Mouse (Mus musculus): ENCODE measurements around the gene Cyp1b1. TPM values are rescaled to one million over a fixed set of nuclear protein-coding genes. Genes with fewer than 3 reads are reported as not detected.
A peak's percentile ranks its signal among the peaks of the same experiment; 100 is the strongest.

Cyp1b1 gene
- polyA plus RNA-seq, 1 experiment from 2014 or later, result 7.6 TPM

DNA sequence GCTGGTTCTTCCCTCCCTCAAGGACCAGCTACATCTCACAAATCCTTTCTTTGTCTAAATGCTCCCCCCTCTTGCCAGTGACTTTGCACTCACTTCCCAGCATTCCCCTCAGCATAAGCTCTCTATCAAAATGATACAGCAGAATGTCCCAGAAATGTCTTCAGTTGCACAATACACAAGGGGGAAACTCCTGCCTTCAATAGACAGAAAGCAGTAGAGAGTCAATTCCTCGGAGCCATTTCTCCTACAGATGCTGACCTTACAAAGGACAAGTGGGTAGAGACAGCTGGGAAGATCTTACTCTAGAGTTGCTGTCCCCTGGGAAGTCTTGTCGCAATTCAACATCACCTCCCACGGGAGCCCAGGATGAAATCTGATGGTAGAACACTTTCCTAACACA lies 22.7 kb upstream of the Cyp1b1 start:
- Histone ChIP-seq H3K9me3 (replicated peaks) (no peaks in the 10 kb centered on the region), H3K27me3 (0 out of 2 replicates have a peak, but pooled peaks cover 3% of the 10 kb centered on the region), H3K4me2 (replicated peaks) (no peak overlapping the region), H3K4me1 (0 out of 2 replicates have a peak, but pooled peaks cover 5% of the 10 kb centered on the region), H3K4me3 (no peak overlapping the region), H3K36me3 (no peaks in the 10 kb centered on the region), H3K9ac (no peak overlapping the region), H3K27ac (no peak overlapping the region)
- ATAC-seq (ENCODE audit: low FRiP score), result no peak
- WGBS, result 72% methylated on average over 3 of the region's 3 CpGs

DNA sequence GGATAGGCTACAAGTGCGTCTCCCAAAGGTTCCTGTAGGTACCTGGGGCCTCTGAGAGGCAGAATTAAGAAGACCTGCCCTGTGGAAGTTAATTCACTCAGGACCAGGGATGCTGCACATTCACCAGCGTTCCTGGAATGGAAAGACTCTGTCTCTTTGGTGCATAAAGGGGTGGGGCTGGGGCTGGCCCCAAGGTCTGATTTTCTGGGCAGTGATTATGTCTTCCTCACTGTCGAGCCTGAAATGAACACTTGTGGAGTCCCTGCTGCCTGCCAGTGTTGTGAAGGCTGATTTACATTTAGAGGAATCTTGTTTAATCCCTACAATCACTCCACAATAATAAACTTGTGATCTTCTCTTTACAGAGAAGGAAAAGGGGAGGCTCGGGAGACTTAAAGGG lies 18.2 kb upstream of the Cyp1b1 start:
- H3K36me3 ChIP-seq, result no peaks in the 10 kb centered on the region
- H3K27me3 ChIP-seq, result peaks cover 9% of the 10 kb centered on the region; the same call in 1 of the 2 replicates
- H3K9ac ChIP-seq, result no peak overlapping the region
- WGBS, result 53% methylated on average over 4 of the region's 4 CpGs
- H3K4me3 ChIP-seq, result no peak overlapping the region
- no peaks in the 10 kb centered on the region for H3K9me3 ChIP-seq (replicated peaks)
- H3K4me1 ChIP-seq, result peaks cover 11% of the 10 kb centered on the region; the same call in 1 of the 2 replicates
- H3K27ac ChIP-seq, result no peak overlapping the region
- ATAC-seq (ENCODE audit: low FRiP score), result no peak
- H3K4me2 ChIP-seq (replicated peaks), result no peak overlapping the region

DNA sequence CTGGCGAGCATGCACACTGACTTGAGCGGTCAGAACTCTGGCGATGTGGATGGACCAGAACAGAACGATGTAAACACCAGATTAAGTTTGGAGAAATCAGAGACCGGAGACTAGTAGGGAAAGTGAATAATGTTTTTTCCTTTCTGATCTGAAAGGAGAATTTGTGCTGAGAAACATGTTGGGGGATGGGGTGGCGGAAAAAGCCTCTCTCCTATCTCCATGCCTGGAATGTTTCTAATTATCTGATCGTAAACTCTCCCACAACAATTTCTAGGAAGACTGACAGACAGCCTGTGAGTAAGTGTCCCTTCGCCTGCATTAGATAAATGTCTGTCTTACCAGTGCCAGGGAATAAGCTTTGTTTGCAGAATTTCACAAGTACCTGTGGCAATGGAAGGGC lies 16.1 kb upstream of the Cyp1b1 start:
- no peak overlapping the region for H3K4me3 ChIP-seq
- no peak for ATAC-seq (ENCODE audit: low FRiP score)
- peaks cover 9% of the 10 kb centered on the region; the same call in 1 of the 2 replicates for H3K27me3 ChIP-seq
- H3K27ac ChIP-seq, result no peak overlapping the region
- H3K9me3 ChIP-seq (replicated peaks), result no peaks in the 10 kb centered on the region
- H3K36me3 ChIP-seq, result no peaks in the 10 kb centered on the region
- H3K4me2 ChIP-seq (replicated peaks), result no peak overlapping the region
- H3K4me1 ChIP-seq, result peaks cover 13% of the 10 kb centered on the region; the same call in 1 of the 2 replicates
- H3K9ac ChIP-seq, result no peak overlapping the region
- 78% methylated on average over 8 of the region's 8 CpGs for WGBS

DNA sequence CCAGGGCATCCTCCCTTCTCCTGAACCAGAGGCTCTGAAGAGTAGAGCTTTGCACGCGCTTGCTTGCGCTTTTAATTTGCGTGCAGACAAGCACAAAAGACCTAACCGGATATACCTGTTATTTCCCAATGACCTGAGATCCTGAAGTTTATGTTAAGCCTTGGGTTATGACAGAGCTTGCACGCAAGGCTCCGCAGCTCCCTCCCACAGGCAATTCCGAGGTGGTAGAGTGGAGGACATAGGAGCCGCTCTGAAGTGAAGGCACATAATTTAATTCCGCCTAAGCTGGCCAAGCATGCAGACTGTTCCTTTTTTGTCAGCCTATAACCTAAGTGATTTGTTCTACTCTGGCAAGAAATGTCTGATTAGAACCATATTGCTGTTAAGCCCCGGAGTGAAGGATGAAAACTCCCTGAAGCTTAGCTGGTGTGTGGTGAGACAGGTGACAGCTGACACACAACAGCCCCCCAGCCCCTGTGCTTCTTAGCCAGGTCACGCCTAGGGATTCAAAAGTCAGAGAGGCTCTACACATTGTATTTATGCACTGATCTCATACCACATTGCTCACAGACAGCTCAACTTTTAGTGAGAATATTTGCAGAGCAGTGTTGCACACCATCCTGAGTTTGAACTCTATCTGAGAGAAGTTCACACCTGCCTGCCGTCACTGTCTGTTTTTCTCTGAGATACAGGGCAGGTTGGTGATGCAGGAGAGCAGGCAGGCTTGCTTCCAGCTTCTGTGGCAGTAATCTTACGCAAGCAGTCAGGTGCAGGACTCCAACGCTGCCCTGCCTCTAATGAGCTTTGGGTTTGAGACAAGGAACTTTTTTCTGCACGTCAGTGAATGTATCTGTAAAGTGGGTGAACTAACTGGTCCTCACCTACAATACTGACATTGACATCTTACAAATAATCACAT lies 14.0 kb upstream of the Cyp1b1 start:
- WGBS, result 51% methylated on average over 16 of the region's 16 CpGs
- Histone ChIP-seq H3K4me1 (peaks cover 13% of the 10 kb centered on the region; the same call in 1 of the 2 replicates), H3K36me3 (no peaks in the 10 kb centered on the region), H3K9me3 (replicated peaks) (no peaks in the 10 kb centered on the region), H3K27me3 (peaks cover 9% of the 10 kb centered on the region; the same call in 1 of the 2 replicates), H3K4me3 (no peak overlapping the region), H3K4me2 (replicated peaks) (peak overlapping the region; percentile 34), H3K9ac (no peak overlapping the region), H3K27ac (no peak overlapping the region)
- no peak for ATAC-seq (ENCODE audit: low FRiP score)

DNA sequence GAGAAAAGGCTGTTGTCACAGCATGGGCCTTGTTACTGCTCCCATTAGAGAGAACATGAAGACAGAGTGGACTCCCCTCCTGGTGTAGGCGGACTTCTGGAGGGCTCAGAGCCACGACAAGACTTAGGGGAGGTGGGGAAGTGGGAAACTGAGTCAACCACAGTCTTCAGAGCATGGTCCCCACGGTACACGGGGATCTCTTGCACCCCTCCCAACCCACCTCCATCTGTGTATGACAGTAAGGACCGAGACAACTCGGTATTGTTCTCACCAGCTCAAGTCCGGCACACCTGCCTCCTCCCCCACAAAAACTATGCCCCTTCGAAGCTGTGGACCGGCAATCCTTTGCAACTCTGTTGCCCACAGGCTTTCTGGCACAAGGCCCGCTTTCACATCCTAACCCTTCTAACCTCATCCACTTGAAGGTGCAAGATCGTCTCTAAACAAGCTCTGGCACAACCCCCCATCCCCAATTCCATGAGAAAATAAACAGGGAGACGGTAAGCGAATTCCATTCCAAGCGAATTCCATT lies 13.3 kb upstream of the Cyp1b1 start:
- peak overlapping the region; percentile 34 for H3K4me2 ChIP-seq (replicated peaks)
- no peak overlapping the region for H3K27ac ChIP-seq
- peaks cover 13% of the 10 kb centered on the region; the same call in 1 of the 2 replicates for H3K4me1 ChIP-seq
- H3K4me3 ChIP-seq, result no peak overlapping the region
- no peaks in the 10 kb centered on the region for H3K9me3 ChIP-seq (replicated peaks)
- ATAC-seq (ENCODE audit: low FRiP score), result no peak
- no peak overlapping the region for H3K9ac ChIP-seq
- WGBS, result 41% methylated on average over 14 of the region's 14 CpGs
- H3K36me3 ChIP-seq, result no peaks in the 10 kb centered on the region
- peaks cover 9% of the 10 kb centered on the region; the same call in 1 of the 2 replicates for H3K27me3 ChIP-seq

DNA sequence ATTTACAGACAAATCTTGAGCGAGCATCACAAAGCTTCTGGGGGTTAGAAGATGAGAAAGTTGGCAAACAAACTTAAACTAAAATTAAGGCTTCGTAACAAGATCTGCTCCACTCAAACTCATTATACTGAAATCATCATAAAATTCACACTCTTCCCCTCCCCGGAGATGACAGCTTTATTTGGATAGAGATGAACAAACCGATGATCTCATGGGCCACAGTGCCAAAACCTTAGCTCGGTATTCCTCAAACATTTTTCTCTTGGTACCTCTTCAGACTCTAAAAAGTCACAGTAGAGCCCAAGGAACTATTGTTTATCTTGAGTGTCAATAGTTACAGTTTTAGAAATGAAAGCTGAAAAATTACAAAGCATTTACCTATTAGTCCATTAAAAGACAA lies 11.8 kb upstream of the Cyp1b1 start:
- H3K36me3 ChIP-seq, result no peaks in the 10 kb centered on the region
- no peak overlapping the region for H3K27ac ChIP-seq
- no peaks in the 10 kb centered on the region for H3K9me3 ChIP-seq (replicated peaks)
- no peak overlapping the region for H3K4me2 ChIP-seq (replicated peaks)
- 88% methylated on average over 5 of the region's 5 CpGs for WGBS
- peaks cover 6% of the 10 kb centered on the region; the same call in 1 of the 2 replicates for H3K27me3 ChIP-seq
- no peak overlapping the region for H3K4me3 ChIP-seq
- H3K4me1 ChIP-seq, result peaks cover 13% of the 10 kb centered on the region; the same call in 1 of the 2 replicates
- no peak overlapping the region for H3K9ac ChIP-seq
- no peak for ATAC-seq (ENCODE audit: low FRiP score)

DNA sequence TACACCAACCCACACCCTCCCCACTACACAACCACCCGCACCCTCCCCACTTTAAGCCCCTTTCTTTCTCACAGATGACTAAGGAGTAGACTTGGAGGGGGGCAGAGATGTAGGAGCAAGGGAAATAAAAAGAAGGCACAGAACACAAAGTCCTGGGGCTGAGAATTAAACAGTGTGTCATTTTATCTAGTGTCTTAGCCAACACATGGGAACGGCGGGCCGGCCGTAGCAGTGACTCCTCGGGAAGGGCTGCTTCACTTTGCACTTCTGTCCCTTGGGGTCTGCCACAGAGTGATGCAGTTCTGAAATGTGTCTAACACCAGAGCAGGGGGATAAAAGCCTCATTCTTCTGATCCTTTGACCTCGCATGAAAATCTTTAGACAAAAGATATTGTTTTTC lies 5.8 kb upstream of the Cyp1b1 start:
- no peak for ATAC-seq (ENCODE audit: low FRiP score)
- H3K9ac ChIP-seq, result no peak overlapping the region
- H3K27ac ChIP-seq, result no peak overlapping the region
- H3K4me1 ChIP-seq, result peaks cover 3% of the 10 kb centered on the region; the same call in 1 of the 2 replicates
- H3K36me3 ChIP-seq, result no peaks in the 10 kb centered on the region
- H3K4me3 ChIP-seq, result no peak overlapping the region
- no peak overlapping the region for H3K4me2 ChIP-seq (replicated peaks)
- H3K9me3 ChIP-seq (replicated peaks), result no peaks in the 10 kb centered on the region
- 55% methylated on average over 7 of the region's 7 CpGs for WGBS
- H3K27me3 ChIP-seq, result peaks cover 15% of the 10 kb centered on the region

DNA sequence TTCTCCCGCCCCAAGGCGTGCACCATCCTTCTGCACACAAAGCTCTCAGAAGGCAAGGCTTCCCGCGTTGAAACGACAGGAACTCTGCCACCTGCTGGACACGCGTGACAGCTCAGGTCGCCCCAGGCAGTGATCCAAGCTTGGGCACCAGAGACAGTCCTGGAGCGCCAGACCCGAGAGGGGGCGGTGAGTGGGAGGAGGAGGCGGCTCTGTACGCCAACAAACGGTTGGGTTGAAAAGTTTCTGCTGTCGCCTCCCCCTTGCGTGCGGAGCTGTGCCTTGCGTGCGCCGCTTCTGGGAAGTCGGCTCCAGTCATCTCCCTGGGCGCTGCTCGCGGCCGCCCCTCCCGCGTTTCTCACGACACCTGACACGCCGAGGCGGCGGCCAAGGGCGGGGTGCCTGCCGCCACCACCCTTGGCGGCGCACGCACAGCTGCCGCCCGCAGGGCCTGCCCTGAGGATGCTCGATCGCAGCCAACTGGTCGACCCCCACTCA lies 835 bp upstream of the Cyp1b1 start:
- peak overlapping the region; percentile 73 for H3K4me2 ChIP-seq (replicated peaks)
- H3K4me3 ChIP-seq, result peak overlapping the region; percentile 41
- H3K9me3 ChIP-seq (replicated peaks), result no peaks in the 10 kb centered on the region
- peaks cover 28% of the 10 kb centered on the region for H3K4me1 ChIP-seq
- no peaks in the 10 kb centered on the region for H3K36me3 ChIP-seq
- under 1% methylated on average over 40 of the region's 42 CpGs for WGBS
- H3K27ac ChIP-seq, result 0 out of 2 replicates have a peak overlapping the region, but pooled peaks have one; percentile 5
- peak overlapping the region; percentile 49 for H3K9ac ChIP-seq
- peaks cover 51% of the 10 kb centered on the region for H3K27me3 ChIP-seq
- peak; percentile 90 for ATAC-seq (ENCODE audit: low FRiP score)

DNA sequence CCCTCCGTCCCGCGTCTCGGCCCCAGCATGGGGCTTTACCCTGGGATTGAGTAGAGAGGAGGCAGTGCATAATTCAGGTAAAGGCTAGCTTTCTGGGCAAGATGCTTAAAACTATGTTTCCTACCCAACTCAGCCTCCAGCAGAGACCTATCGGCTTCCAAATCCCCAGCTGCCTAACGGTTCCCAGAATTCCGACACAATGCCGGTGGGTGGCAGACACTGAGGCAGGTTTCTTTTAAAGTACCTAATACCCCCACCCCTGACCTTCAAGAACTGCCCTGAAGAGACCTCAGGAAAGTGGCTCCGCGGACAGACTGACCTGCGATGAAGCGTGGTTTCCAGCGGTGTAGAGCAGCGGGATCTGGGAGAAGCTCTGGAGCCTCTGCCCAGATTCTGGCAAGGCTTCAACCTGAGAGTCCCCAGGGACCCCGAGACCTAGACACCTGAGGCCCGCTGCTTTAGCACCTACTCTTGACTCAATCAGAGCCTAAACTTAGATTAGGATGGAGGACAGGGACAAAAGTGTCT lies 429 bp downstream of the Cyp1b1 start:
- H3K36me3 ChIP-seq, result no peaks in the 10 kb centered on the region
- H3K4me3 ChIP-seq, result peak overlapping the region; percentile 41
- no peak overlapping the region for H3K27ac ChIP-seq
- peak overlapping the region; percentile 73 for H3K4me2 ChIP-seq (replicated peaks)
- H3K9ac ChIP-seq, result peak overlapping the region; percentile 39; the same call in 1 of the 2 replicates
- H3K27me3 ChIP-seq, result peaks cover 61% of the 10 kb centered on the region
- no peak for ATAC-seq (ENCODE audit: low FRiP score)
- WGBS, result under 1% methylated on average over 16 of the region's 16 CpGs
- H3K4me1 ChIP-seq, result peaks cover 28% of the 10 kb centered on the region
- H3K9me3 ChIP-seq (replicated peaks), result no peaks in the 10 kb centered on the region

DNA sequence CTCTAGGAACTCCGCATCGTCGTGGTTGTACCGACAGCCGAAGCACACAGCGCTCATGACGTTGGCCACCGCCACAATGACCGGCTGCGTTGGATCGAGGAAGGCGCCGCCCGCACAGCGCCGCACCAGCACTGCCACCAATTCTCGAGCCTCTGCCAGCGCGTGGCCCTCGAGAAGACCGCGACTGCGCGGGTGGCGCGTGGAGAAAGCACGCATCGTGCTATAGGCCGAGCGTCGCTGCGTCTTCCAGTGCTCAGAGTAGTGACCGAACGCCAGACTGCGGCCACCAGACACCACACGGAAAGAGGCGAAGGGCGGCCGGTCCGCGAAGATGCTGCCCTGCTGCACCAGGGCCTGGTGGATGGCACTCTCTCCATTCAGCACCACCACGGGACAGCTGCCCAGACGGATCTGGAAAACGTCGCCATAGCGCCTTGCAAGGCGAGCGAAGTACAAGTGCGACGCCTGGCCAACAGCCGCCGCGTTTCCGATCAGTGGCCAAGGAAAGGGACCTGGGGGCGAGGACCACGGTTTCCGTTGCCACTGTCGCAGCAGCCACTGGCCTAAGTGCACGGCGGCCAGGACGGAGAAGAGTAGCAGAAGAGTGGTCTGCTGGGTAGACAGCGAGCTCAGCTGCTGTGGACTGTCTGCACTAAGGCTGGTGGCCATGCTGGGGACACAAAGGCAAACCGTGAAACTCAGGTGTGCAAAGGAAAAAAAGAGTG lies 1.1 kb downstream of the Cyp1b1 start:
- Histone ChIP-seq H3K27ac (no peak overlapping the region), H3K9me3 (replicated peaks) (no peaks in the 10 kb centered on the region), H3K4me2 (replicated peaks) (peak overlapping the region; percentile 73), H3K4me1 (peaks cover 28% of the 10 kb centered on the region), H3K27me3 (peaks cover 60% of the 10 kb centered on the region), H3K9ac (peak overlapping the region; percentile 39), H3K4me3 (peak overlapping the region; percentile 41), H3K36me3 (no peaks in the 10 kb centered on the region)
- ATAC-seq (ENCODE audit: low FRiP score), result peak; percentile 38
- WGBS, result under 1% methylated on average over 63 of the region's 63 CpGs

DNA sequence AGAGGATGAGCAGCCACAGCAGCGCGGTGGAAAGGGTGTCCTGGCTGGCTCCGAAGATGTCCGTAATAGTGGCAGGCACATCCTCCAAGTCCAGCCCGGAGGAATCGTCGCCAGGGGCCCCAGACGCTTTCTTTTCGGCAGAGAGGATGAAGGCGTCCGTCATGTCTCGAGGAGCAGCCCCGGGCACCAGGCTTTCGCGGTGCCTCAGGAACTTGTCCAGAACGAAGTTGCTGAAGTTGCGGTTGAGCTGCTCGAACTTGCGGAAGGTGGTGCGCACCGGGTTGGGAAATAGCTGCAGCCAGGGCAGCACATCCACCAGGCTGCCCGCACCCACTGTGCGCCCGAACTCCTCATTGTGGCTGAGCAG lies 1.6 kb downstream of the Cyp1b1 start:
- H3K4me1 ChIP-seq, result peaks cover 28% of the 10 kb centered on the region
- WGBS, result under 1% methylated on average over 24 of the region's 24 CpGs
- peak overlapping the region; percentile 73 for H3K4me2 ChIP-seq (replicated peaks)
- H3K4me3 ChIP-seq, result peak overlapping the region; percentile 41
- H3K27me3 ChIP-seq, result peaks cover 60% of the 10 kb centered on the region
- peak overlapping the region; percentile 39 for H3K9ac ChIP-seq
- no peaks in the 10 kb centered on the region for H3K9me3 ChIP-seq (replicated peaks)
- H3K36me3 ChIP-seq, result no peaks in the 10 kb centered on the region
- no peak overlapping the region for H3K27ac ChIP-seq
- ATAC-seq (ENCODE audit: low FRiP score), result no peak

DNA sequence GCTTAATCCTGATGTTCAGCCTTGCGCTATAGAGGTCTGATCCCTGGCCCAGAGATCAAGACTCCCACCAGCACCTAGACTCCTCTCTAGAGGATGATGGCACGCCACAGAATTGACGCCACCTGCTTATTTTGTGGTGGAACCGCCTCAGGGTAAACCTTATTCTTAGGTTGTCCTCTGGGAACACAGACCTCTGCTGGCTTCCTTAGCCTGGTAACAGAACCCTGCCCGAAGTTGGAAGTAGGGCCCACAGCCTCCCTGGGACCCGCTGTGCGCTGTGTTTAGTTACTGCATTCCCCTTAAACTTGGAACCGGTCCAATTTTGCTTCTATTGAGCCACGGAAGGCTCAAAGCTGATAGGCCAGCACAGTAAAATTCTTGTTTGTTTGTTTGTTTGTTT lies 2.3 kb downstream of the Cyp1b1 start:
- Histone ChIP-seq H3K9ac (no peak overlapping the region), H3K27ac (no peak overlapping the region), H3K4me3 (no peak overlapping the region), H3K4me1 (peaks cover 28% of the 10 kb centered on the region), H3K27me3 (peaks cover 56% of the 10 kb centered on the region), H3K36me3 (no peaks in the 10 kb centered on the region), H3K4me2 (replicated peaks) (no peak overlapping the region), H3K9me3 (replicated peaks) (no peaks in the 10 kb centered on the region)
- WGBS, result 2% methylated on average over 9 of the region's 9 CpGs
- no peak for ATAC-seq (ENCODE audit: low FRiP score)

Measured in hindbrain, embryonic 12.5 days (tissue).